Mouse (Mus musculus): ENCODE measurements around the gene Gm6592. TPM values are rescaled to one million over a fixed set of nuclear protein-coding genes. Genes with fewer than 3 reads are reported as not detected.
"Not testable (repeated sequence)": the region's sequence is repeated elsewhere in the genome, so short reads cannot be mapped to it uniquely, and the experiment has no call there.

The Gm6592 gene
- total RNA-seq (2015) (not detected in 2 replicates), total RNA-seq (2017) (not detected in 2 replicates)

DNA sequence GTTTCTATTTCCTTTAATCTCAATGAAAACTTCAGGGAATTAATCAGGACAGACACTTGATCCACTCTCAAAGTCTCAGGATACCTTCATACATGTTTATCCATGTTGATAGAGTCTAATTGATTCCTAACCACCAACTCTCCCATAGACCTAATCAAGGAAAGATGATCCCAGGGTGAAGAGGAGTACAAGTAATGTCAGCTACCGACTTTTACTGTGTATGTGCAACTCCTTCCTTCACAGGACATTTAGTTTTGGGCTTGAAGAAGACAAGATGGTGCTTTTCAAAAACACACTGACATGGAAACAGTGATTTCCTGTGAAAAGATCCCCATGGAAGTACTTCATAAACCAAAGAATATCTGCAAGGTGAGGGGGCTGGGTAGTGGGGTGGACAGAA is at the start of gene Gm6592:
TSS of gene Gm6592 (plus strand) at position 301 of the 400 bp plus-strand sequence.
- ATAC-seq (ENCODE audit: poor library complexity, severe bottlenecking), result no peak

DNA sequence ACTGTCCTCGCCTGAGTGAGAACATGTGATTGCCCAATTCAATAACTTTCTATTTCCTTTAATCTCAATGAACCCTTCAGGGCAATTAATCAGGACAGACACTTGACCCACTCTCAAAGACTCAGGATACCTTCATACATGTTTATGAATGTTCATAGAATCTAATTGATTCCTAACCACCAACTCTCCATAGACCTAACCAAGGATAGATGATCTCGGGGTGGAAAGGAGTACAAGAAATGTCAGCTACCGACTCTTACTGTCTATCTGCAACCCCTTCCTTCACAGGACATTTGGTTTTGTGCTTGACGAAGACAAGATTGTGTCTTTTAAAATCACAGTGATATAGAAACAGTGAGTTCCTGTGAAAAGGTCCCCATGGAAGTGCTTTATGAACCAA is 40.4 kb upstream of the Gm6592 start, which contains the start of gene Ssxb5:
TSS of gene Ssxb5 (plus strand) at position 301 of the 400 bp plus-strand sequence.
- ATAC-seq (ENCODE audit: poor library complexity, severe bottlenecking), result not testable (repeated sequence)

DNA sequence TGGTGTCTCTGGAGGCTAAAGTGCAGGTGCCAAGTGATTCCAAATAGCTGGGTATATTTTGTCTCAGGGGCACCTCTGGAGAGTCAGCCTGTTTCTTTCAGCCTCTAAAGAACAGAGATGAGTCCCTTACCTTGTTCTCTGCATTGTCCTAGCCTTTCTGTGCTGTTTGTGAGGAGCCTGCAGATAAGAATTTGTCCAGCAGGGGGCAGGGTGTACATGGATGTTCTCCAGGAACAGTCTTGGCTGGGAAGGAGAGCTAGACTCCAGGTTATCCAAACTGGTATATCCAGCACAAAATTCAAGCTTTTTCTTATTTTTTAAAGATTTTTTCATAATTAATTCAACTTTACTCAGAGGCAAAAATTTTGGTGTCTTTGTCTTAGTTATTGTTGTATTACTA is 11.8 kb upstream of the Gm6592 start:
- ATAC-seq (ENCODE audit: poor library complexity, severe bottlenecking), result no peak

DNA sequence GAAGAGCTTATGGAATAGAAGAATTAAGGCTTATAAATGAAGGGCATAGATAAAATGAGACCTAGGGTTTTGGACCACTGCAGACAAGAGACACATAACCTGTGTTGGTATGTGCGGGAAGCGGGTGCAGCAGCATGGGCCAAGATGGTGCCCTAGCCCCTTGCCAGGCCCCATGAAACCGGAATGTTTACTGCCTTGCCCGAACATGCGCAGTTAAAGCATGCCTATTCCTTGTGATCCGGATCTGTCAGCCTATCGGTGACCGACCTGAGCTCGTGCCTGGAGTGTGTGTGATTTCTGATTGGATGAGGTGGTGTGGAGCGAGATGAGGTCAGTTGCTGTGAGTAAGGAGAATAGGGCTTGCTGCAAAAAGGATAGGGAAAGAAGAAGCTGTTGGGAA is 8.7 kb downstream of the Gm6592 start:
- no peak for ATAC-seq (ENCODE audit: poor library complexity, severe bottlenecking)

DNA sequence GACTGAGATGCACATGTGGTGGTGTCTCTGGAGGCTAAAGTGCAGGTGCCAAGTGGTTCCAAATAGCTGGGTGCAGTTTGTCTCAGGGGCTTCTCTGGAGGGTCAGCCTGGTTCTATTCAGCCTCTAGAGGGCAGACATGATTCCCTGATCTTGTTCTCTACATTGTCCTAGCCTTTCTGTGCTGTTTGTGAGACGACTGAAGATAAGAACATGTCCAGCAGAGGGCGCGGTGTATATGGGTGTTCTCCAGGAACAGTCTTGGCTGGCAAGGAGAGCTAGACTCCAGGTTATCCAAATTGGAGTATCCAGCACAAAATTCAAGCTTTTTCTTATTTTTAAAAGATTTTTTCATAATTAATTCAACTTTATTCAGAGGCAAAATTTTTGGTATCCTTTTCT is 20.5 kb downstream of the Gm6592 start:
- peak; percentile 51 for ATAC-seq (ENCODE audit: poor library complexity, severe bottlenecking)

DNA sequence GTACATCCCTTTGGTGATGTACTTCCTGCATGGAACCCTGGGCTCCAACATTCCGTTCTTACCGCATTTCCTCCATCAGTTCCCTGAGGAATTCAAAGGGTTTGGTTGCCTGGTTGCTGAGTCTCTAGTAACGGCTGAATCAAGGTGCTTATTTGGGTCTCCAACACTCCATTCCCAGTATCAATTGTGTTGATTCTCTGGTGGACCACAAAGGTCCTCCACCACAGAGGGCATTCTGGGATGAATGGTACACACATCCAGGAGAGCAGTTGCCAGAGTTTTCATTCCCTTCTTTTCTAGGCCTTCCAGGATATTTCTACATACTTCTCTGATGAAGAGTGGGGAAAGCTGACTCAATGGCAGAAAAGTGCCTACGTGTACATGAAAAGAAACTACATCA is 30.2 kb downstream of the Gm6592 start, which contains the start of gene Gm5751:
TSS of gene Gm5751 (plus strand) at position 301 of the 400 bp plus-strand sequence.
- ATAC-seq (ENCODE audit: poor library complexity, severe bottlenecking), result not testable (repeated sequence)

DNA sequence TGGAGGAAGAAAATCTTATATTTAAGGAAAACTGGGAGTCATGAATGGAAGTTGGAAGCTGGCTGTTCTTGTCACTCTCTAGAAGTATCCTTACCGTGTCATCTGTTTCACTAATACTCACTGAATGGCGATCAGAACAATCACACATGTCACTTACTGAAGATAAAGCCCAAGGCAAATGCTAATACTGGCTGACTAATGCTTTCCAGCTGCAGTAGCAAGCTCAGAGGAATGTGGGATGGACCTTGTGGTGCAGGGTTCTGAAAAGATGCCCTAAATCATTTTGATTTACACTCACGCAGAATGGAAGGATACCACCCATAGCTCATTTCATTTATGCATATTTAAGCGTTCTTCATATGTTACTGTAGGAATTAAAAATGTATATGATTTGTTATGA is 40.5 kb downstream of the Gm6592 start:
- no peak for ATAC-seq (ENCODE audit: poor library complexity, severe bottlenecking)

DNA sequence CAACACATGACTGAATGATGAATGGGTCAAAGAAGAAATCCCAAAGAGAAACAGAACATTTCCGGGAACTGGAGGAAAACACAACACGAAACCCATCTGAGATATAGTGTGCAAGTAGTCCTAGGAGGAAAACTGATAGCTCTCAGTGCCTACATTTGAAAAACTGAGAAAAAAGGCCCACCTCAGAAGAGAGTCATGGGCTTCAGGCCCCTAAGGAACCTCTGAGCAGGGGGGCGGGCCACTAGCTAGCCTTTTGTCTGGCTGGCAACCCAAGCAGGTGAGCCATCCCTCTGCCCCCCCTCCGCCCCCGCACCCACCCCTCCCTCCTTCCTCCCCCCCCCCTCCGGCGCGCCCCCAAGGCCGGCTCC is 48.2 kb downstream of the Gm6592 start:
- ATAC-seq (ENCODE audit: poor library complexity, severe bottlenecking), result no peak

DNA sequence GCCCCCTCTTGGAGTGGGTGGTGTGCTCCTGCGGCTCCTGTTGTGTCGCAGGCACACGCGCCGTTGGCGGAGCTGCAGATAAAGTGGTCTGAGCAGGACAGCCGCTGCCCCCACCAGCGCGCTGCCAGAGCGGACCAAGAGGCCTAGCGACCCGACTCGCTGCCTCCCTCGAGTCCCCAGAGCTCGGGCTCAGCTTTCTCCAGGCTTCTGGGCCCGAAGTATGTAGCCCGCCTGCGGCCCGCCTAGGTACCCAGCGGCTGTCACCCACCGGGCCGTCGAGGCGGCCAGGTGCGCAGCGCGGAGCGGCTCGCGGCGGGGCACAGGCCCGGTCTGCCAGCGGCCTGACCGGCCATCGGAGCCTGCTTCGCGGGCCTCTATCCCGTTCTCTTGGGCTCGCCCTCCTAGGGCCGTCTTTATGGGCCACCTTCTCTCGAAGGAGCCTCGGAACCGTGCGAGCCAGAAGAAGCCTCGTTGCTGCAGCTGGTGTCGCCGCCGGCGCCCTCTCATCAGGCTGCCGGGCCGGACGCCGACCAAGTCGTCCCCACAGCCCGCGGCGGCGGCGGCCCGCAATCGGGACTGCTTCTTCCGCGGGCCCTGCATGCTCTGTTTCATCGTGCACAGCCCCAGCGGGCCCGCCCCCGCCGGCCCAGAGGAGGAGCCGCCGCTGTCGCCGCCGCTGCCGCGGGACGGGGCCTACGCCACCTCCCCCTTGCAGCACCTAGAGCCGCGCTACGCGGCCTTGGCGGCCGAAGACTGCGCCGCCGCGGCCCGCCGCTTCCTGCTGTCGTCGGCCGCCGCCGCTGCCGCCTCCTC is 48.8 kb downstream of the Gm6592 start, which contains the start of gene B630019K06Rik:
TSS of gene B630019K06Rik (plus strand) at position 40 of the 813 bp plus-strand sequence.
- peak; percentile 92 for ATAC-seq (ENCODE audit: poor library complexity, severe bottlenecking)

DNA sequence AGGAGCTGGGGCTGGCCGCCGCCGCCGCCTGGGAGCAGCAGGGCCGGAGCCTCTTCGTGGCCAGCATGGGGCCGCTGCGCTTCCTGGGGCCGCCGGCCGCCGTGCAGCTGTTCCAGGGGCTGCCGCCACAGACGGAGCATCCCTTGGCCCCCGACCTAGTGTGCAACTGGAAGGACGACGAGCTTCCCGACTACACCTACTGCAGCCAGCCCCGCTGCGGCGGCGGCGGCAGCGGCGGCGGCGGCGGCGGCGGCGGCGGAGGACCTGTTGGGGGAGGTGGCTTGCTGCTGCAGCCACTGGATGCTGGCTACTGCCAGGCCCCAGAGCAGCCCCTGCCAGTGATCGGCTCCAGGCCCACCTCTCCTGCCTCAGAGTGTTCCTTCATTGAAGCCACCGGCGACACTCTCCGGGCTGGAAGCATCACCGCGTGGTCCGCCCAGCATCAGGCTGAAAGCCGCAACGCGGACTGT is 49.4 kb downstream of the Gm6592 start:
- no peak for ATAC-seq (ENCODE audit: poor library complexity, severe bottlenecking)

Other genes with a start within 250 kb of the Gm6592 start
- not detected in 2 replicates for gene Ssxb8, start 153.2 kb upstream of the Gm6592 start, total RNA-seq (2015)
- gene Ssxb8, start 153.2 kb upstream of the Gm6592 start, total RNA-seq (2017), result not detected in 2 replicates
- not detected in 2 replicates for gene Ssx9, start 95.6 kb upstream of the Gm6592 start, total RNA-seq (2015)
- not detected in 2 replicates for gene Ssx9, start 95.6 kb upstream of the Gm6592 start, total RNA-seq (2017)
- not detected in 2 replicates for gene Ssxb5, start 40.3 kb upstream of the Gm6592 start, total RNA-seq (2015)
- gene Ssxb5, start 40.3 kb upstream of the Gm6592 start, total RNA-seq (2017), result not detected in 2 replicates
- not detected in 2 replicates for gene Gm5751, start 30.3 kb downstream of the Gm6592 start, total RNA-seq (2015)
- not detected in 2 replicates for gene Gm5751, start 30.3 kb downstream of the Gm6592 start, total RNA-seq (2017)
- gene B630019K06Rik, start 48.4 kb downstream of the Gm6592 start, total RNA-seq (2015), result 0.57 TPM in 1 of 2 replicates, not detected in the other
- gene B630019K06Rik, start 48.4 kb downstream of the Gm6592 start, total RNA-seq (2017), result not detected in 2 replicates
- not detected in 2 replicates for gene Fthl17b, start 119.0 kb downstream of the Gm6592 start, total RNA-seq (2015)
- gene Fthl17b, start 119.0 kb downstream of the Gm6592 start, total RNA-seq (2017), result not detected in 2 replicates
- gene Fthl17c, start 132.6 kb downstream of the Gm6592 start, total RNA-seq (2015), result not detected in 2 replicates
- gene Fthl17c, start 132.6 kb downstream of the Gm6592 start, total RNA-seq (2017), result not detected in 2 replicates
- gene Fthl17d, start 142.8 kb downstream of the Gm6592 start, total RNA-seq (2015), result not detected in 2 replicates
- gene Fthl17d, start 142.8 kb downstream of the Gm6592 start, total RNA-seq (2017), result not detected in 2 replicates
- not detected in 2 replicates for gene Fthl17e, start 189.5 kb downstream of the Gm6592 start, total RNA-seq (2015)
- not detected in 2 replicates for gene Fthl17e, start 189.5 kb downstream of the Gm6592 start, total RNA-seq (2017)
- not detected in 2 replicates for gene Fthl17f, start 219.0 kb downstream of the Gm6592 start, total RNA-seq (2015)
- gene Fthl17f, start 219.0 kb downstream of the Gm6592 start, total RNA-seq (2017), result not detected in 2 replicates